Mouse (Mus musculus) hindbrain, embryonic 11.5 days (tissue): ENCODE results near the gene Muc20. TPM values are rescaled to one million over a fixed set of nuclear protein-coding genes. Genes with fewer than 3 reads are reported as not detected.

Experiments used
- ATAC-seq: fragments of 200-750 bp; cut with Nextera tagmentation; 2 replicates; pipeline ENCODE4 v1.8.0; 2017; ENCODE audit warnings: mild to moderate bottlenecking, moderate TSS enrichment, moderate library complexity; ENCODE audit not compliant: low FRiP score
- DNase-seq: peaks from one replicate; pipeline ENCODE4 v3.0.0-alpha.2; 2015; ENCODE audit warnings: low spot score
- H3K27ac ChIP-seq: fragments of 300-500 bp; sonication (generic); 2 replicates; pipeline ENCODE4 v1.5.1; 2014; ENCODE audit warnings: mild to moderate bottlenecking, low read depth, low read length
- H3K27me3 ChIP-seq: fragments of 300-500 bp; sonication (generic); 2 replicates; pipeline ENCODE4 v1.6.1; 2014; ENCODE audit warnings: mild to moderate bottlenecking, low read length, moderate library complexity, mixed read lengths; ENCODE audit not compliant: control insufficient read depth, insufficient read depth
- H3K36me3 ChIP-seq: fragments of 300-500 bp; sonication (generic); 2 replicates; pipeline ENCODE4 v1.6.1; 2014; ENCODE audit warnings: mild to moderate bottlenecking, low read length, moderate library complexity, mixed read lengths; ENCODE audit not compliant: control insufficient read depth, insufficient read depth
- H3K4me1 ChIP-seq: fragments of 300-500 bp; sonication (generic); replicated peaks from 2 replicates; pipeline ENCODE4 v1.6.1; 2014; ENCODE audit warnings: low read length, mixed read lengths; ENCODE audit not compliant: control insufficient read depth, insufficient read depth
- H3K4me2 ChIP-seq: fragments of 300-500 bp; sonication (generic); replicated peaks from 2 replicates; pipeline ENCODE4 v1.6.1; 2014; ENCODE audit warnings: mild to moderate bottlenecking, low read depth, low read length
- H3K4me3 ChIP-seq: fragments of 300-500 bp; sonication (generic); 2 replicates; pipeline ENCODE4 v1.5.1; 2014; ENCODE audit warnings: low read depth, low read length
- H3K9ac ChIP-seq: fragments of 300-500 bp; sonication (generic); 2 replicates; pipeline ENCODE4 v1.6.1; 2014; ENCODE audit warnings: low read depth, low read length
- H3K9me3 ChIP-seq: fragments of 300-500 bp; sonication (generic); 2 replicates; pipeline ENCODE4 v1.6.1; 2016; ENCODE audit warnings: low read length; ENCODE audit not compliant: control insufficient read depth
- WGBS: fragments of 180-500 bp; shearing (Covaris S2); extraction: QIAGEN DNeasy Blood & Tissue Kit; methylation state at CpG from one replicate; pipeline ENCODE4 v1.1.7; 2014; 5-methylcytosine and 5-hydroxymethylcytosine counted together
- polyA plus RNA-seq: library from polyadenylated mRNA; unstranded; fragments of >200 nt; fragmentation: Nextera tagmentation; extraction: Ambion mirVana; gene quantifications from 2 replicates; pipeline ENCODE4 v1.2.1, GENCODE M21; 2014

The Muc20 gene
- polyA plus RNA-seq, 1 experiment from 2014 or later, result not detected

DNA sequence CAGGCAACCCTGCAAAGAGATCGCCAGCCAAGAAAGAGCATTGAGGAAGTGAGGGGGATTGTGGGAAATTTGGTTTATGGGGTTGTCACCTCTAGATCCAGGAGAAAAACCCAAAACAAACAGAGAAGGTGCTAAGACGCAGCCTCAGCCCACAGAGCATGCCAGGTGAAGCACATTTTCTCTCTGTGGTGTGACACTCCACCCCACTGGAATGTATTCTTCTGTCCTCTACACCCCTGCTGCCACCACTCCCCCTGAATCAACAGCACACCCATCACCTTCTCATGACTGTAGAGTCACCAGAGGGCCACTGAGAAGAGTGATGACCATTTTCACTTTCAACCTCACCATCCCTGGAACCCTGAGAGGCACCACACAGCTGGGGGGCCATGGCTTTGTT, 54.5 kb downstream of the Muc20 start:
- ATAC-seq (no peak), DNase-seq (no peak)
- Histone ChIP-seq H3K36me3 (no peaks in the 10 kb centered on the region), H3K9ac (no peak overlapping the region), H3K9me3 (no peaks in the 10 kb centered on the region), H3K27me3 (no peaks in the 10 kb centered on the region), H3K4me3 (no peak overlapping the region), H3K4me1 (no peaks in the 10 kb centered on the region), H3K4me2 (no peak overlapping the region), H3K27ac (no peak overlapping the region)
- 81% methylated on average over 2 of the region's 2 CpGs for WGBS

DNA sequence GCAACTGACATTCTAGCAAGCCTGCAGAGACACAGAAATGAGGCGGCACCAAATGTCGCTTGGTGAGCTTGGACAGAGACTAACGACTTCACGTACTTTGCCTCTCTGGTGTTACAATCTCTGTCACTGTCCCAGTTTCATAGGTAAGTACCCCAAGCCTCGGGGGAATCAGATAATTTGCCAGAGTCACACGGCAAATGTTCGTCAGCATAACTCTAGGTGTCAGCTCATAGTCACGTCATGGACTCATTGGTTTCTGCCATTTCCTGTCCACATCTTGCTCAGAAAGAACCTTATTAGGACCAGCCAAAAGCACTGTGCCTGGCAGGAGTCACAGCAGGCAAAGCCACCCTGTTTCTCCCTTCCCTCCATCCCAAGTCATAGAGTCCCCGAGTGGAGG, 55.9 kb downstream of the Muc20 start:
- ATAC-seq (no peak), DNase-seq (no peak)
- 79% methylated on average over 9 of the region's 9 CpGs for WGBS

DNA sequence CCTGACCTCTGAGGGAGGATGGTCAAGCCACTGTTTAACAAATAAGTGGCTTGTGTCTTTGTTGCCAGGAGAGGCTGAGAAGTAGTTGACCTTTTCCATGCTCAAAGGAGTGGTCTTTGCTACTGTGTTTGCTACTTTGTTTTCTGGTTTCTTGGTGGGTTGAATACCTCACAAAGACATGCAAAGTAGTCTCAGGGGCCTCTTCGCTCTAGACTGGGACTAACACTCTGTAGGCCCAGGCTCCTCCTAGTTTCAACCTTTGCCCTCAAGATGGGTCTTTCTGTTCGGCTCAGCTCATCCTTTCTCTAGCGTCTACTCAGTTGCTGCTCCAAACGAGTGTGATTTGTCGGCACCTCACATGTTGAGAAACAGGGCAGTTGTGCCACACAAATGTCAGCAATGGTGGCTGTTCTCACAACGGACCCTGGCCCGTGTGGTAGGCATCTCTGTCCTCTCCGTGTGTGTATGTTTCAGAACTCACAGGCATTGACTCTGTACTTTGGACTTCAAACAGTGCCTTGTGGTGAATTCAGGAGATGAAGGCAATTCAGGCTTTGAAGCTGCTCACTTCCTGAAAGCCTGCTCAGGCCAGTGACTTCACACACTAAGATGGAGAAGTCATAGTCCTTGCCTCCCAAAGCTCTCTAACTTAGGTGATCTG, 57.1 kb downstream of the Muc20 start:
- no peak overlapping the region for H3K27ac ChIP-seq
- 55% methylated on average over 8 of the region's 8 CpGs for WGBS
- H3K9ac ChIP-seq, result no peak overlapping the region
- ATAC-seq (no peak), DNase-seq (no peak)
- H3K36me3 ChIP-seq, result no peaks in the 10 kb centered on the region
- H3K27me3 ChIP-seq, result no peaks in the 10 kb centered on the region
- H3K9me3 ChIP-seq, result no peaks in the 10 kb centered on the region
- no peak overlapping the region for H3K4me2 ChIP-seq
- H3K4me3 ChIP-seq, result no peak overlapping the region
- H3K4me1 ChIP-seq, result no peaks in the 10 kb centered on the region

More for the DNA sequence above, 55.9 kb downstream of the Muc20 start:
- H3K4me3 ChIP-seq, result no peak overlapping the region
- no peaks in the 10 kb centered on the region for H3K36me3 ChIP-seq
- no peak overlapping the region for H3K27ac ChIP-seq
- no peak overlapping the region for H3K9ac ChIP-seq
- H3K4me2 ChIP-seq, result no peak overlapping the region
- no peaks in the 10 kb centered on the region for H3K27me3 ChIP-seq
- no peaks in the 10 kb centered on the region for H3K4me1 ChIP-seq
- no peaks in the 10 kb centered on the region for H3K9me3 ChIP-seq

DNA sequence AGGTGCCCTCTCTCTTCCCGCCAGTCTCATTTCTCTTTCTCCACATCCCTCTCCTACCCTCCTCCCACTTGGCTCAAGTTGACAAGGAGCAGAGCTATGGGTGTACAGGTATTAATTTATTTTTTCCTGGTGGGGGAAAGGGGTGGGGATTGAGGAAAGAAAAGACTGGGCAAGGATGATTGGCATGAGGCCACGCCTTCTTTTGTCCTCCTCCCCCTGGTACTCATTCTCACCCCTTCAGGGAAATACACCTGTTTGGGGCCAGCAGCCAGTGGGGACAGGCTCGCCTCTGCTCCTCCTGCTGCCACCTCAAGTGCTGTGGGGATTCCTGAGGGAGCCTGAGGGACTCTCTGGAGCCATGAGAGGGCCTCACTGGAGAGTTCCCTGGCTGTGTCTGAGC, 61.2 kb downstream of the Muc20 start:
- Histone ChIP-seq H3K9me3 (no peaks in the 10 kb centered on the region), H3K27me3 (no peaks in the 10 kb centered on the region), H3K9ac (no peak overlapping the region), H3K27ac (no peak overlapping the region), H3K4me3 (no peak overlapping the region), H3K36me3 (no peaks in the 10 kb centered on the region), H3K4me2 (no peak overlapping the region), H3K4me1 (no peaks in the 10 kb centered on the region)
- ATAC-seq, result no peak
- 56% methylated on average over 3 of the region's 3 CpGs for WGBS
- no peak for DNase-seq

DNA sequence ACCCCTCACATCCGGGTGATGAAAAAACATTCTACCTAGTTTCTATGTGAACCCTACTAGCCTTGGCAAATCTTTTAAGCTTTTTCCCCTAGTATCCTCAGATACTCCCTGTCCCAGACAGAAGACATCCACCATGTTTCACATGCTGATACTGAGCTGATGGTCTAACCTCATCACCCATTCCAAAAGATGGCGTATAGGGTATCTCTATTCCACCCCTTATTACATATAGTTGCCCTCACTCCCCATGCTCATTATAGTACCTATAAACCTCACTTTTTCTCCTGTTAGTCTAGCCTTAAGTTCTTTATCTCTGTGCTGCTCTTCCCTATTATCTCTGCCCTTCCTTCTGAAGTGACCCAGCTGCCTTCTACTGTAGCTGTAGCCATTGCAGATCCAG, 61.6 kb downstream of the Muc20 start, which contains the start of gene Muc4:
Gene Muc4 (plus strand): TSS at position 301 of the 400 bp plus-strand sequence.
- no peak within 1 kb of the TSS for H3K27ac ChIP-seq

DNA sequence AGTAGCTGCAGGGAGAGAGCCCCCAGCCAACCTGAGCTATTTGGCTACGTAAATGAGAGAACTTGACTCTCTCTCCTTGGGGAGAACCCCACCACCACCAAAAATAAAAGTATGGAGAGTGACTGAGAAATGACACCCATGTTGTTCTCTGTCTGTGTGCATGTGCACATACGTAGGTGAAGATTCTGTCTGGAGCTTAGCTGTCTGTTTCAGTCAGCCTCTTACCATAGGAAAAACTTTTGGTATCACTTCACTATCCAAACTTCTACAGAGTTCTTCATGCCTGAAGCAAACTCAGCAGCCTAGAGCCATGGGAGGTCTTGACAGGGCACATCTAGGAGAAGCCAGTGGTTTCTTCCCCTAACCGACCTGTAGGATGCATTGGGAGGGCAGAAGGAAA, 64.0 kb downstream of the Muc20 start:
- WGBS, result 92% methylated on average over 3 of the region's 3 CpGs
- no peak for ATAC-seq

More for the DNA sequence above, 61.6 kb downstream of the Muc20 start, which contains the start of gene Muc4:
- Histone ChIP-seq H3K9ac (no peak within 1 kb of the TSS), H3K4me3 (no peak within 1 kb of the TSS), H3K36me3 (no peaks in the 10 kb centered on the region), H3K4me2 (no peak within 1 kb of the TSS), H3K27me3 (no peaks in the 10 kb centered on the region), H3K9me3 (no peaks in the 10 kb centered on the region), H3K4me1 (no peaks in the 10 kb centered on the region)
- WGBS, result 89% methylated on average over 2 of the region's 2 CpGs
- ATAC-seq (no peak), DNase-seq (no peak)

DNA sequence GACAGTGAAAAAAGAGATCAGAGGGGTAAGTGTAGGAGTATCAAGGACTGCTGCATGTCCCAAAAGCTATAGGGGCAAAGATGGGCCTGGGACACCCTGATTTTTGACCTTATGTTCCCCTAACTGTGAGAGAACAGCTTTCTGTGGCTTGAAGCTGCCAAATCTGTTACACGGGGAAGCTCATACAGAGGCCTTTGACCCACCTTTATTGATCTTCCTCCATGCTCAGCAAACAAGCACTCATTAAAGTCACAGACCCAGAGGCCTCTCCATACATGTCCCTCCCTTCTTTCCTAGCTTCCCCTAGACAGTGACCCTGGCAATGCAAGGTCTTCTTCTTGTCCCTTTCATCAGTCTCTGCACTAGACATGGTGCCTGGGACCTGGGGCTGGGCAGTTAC, 68.5 kb downstream of the Muc20 start:
- ATAC-seq (no peak), DNase-seq (no peak)
- no peak overlapping the region for H3K4me2 ChIP-seq
- no peak overlapping the region for H3K27ac ChIP-seq
- no peaks in the 10 kb centered on the region for H3K9me3 ChIP-seq
- WGBS, result 65% methylated on average over 1 of the region's 1 CpGs
- H3K27me3 ChIP-seq, result no peaks in the 10 kb centered on the region
- no peaks in the 10 kb centered on the region for H3K36me3 ChIP-seq
- no peak overlapping the region for H3K9ac ChIP-seq
- no peak overlapping the region for H3K4me3 ChIP-seq
- no peaks in the 10 kb centered on the region for H3K4me1 ChIP-seq

More for the DNA sequence above, 64.0 kb downstream of the Muc20 start:
- H3K27me3 ChIP-seq, result no peaks in the 10 kb centered on the region
- no peaks in the 10 kb centered on the region for H3K36me3 ChIP-seq
- H3K9ac ChIP-seq, result no peak overlapping the region
- no peak overlapping the region for H3K4me3 ChIP-seq
- no peaks in the 10 kb centered on the region for H3K4me1 ChIP-seq
- H3K4me2 ChIP-seq, result no peak overlapping the region
- no peaks in the 10 kb centered on the region for H3K9me3 ChIP-seq
- DNase-seq, result no peak
- H3K27ac ChIP-seq, result no peak overlapping the region

DNA sequence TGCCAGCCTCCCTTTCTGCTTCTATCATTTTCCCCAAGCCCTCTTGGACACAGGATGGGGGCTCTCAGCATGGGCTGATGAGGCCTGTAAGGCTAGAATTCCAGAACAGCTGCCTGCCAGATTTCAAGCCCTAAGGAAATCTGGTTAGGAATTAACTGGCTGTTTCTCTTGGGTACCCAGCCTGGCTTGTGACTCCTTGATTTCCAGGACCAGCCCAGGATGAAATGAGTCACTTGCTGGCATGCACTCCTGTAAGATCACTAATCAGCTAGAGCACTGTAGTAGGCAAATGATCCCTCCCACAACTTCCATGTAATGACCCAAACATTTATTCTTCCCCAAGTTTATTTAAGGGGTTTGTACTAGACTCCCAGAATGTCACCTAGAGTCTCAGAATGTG, 69.0 kb downstream of the Muc20 start:
- ATAC-seq, result no peak
- Histone ChIP-seq H3K36me3 (no peaks in the 10 kb centered on the region), H3K9ac (no peak overlapping the region), H3K4me2 (no peak overlapping the region), H3K9me3 (no peaks in the 10 kb centered on the region), H3K4me1 (no peaks in the 10 kb centered on the region), H3K27me3 (no peaks in the 10 kb centered on the region), H3K4me3 (no peak overlapping the region), H3K27ac (no peak overlapping the region)
- DNase-seq, result no peak
